Mouse (Mus musculus) embryo, embryonic 9.5 days (tissue): ENCODE results near the gene Olfr110.
"Not testable (repeated sequence)": the region's sequence is repeated elsewhere in the genome, so short reads cannot be mapped to it uniquely, and the experiment has no call there.

Experiments
- DNase-seq: peaks from one replicate; pipeline ENCODE4 v3.0.0-alpha.2; 2017; ENCODE audit errors: extremely low spot score

Olfr110 gene

DNA sequence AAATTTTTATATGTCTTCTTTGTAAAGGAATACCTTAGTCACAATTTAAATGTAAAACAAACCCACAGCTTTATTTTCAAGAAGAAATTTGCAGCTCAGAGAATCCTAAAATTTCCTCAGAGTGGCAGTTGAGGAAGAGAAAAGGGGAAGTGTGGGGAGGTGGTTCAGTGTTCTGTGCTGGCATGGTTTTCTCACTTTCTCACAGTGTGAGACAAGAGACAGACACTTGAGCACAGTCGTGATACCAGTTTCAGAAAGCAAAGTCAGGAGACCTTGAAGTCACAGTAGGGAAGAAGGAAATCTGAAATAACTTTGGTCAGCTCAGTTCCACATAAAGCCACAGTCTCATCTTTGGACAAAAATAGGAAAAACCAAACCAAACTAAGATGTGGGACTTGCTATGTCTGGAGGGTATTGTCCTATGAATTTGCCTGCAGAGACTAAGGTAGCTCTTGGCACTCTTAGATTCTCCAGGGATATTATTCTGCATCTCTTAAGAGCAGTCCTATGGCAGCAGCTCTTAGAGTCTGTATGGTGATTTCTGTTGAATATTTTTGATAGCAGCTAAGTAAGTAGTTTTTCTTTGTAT, at the start of gene Olfr110:
Olfr110 (plus strand) TSS at position 539 of the 589 bp plus-strand sequence.
- no peak for DNase-seq

DNA sequence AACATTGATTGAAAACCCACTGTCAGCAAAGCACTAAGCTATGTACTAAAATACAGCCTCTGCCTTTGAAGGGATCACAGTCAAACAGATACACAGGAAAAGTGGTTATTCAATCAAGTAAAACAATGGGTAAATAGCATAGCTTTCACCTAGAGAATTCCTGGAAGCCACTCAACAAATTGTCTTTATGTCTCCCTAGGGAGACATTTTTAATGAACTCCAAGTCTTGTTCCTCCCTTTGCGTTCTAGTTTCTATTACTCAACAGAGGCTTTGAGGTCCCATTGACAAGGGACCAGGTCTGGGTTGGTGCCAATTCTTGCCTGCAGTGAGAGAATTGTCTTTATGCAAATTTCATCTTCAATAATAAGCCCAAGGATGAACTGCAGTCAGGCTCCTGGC, 47.1 kb upstream of the Olfr110 start, which contains the start of gene Olfr108:
Olfr108 (plus strand) TSS at position 301 of the 400 bp plus-strand sequence.
- no peak for DNase-seq

DNA sequence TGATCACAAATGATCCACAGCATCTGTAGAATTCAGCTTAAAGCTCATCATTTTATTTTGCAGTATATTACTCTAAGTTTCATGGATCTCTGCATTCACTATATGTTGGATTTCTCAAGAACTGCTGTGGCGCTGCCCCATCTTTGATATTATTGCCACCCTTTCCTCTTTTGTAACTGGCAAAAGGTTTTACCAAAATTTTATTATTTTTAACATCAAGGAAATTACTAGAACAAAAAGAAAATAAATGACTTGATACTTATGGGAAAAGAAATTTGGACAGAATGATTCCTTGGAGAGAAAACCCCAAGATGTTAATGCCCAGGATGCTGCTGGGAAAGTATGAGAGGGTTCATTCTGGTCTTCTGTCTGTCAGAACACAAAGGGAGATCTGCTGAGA, 33.7 kb upstream of the Olfr110 start, which contains the start of gene Olfr109:
Olfr109 (plus strand) TSS at position 301 of the 400 bp plus-strand sequence.
- DNase-seq, result no peak

DNA sequence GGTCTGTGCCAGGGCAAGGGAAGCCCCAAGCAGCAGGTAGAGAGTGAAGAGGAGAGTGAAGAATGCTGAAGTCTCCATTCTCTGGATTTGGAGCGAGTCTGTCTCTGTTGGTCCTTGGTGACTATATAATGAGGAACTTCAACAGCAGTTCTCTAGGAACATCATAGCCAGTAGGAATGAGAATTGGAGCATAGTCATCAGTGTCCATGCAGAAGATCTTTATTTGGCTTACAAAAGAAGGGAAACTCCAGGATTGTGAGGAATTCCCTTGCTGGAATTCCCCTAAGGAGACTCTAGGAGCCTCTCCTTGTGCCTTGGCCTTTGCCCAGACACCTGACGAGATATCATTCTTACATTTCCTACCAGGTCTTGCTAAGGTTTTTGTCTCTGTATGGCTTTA, 8.8 kb upstream of the Olfr110 start, which contains the start of gene H2-M2:
H2-M2 (minus strand) TSS at position 101 of the 400 bp plus-strand sequence.
- DNase-seq, result no peak

DNA sequence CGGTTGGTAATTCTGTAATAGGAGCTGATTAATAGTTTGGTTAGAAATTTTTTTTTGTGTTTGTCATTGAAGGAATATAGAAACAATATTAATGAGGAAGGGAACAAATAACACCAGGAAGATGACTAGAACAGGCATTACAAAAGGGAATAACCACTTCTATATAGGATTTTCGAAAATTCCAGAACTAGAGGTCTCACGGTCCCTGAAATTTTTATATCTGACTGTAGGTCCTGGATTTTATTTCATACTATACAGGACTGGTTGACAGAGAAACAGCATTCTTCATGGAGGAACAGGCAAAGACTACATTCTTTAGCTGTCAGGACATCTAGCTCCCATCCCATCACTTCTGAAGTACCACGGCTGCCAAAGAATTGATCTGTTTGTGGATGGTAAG, 15.5 kb downstream of the Olfr110 start, which contains the start of gene Olfr111:
Olfr111 (plus strand) TSS at position 301 of the 400 bp plus-strand sequence.
- DNase-seq, result no peak

DNA sequence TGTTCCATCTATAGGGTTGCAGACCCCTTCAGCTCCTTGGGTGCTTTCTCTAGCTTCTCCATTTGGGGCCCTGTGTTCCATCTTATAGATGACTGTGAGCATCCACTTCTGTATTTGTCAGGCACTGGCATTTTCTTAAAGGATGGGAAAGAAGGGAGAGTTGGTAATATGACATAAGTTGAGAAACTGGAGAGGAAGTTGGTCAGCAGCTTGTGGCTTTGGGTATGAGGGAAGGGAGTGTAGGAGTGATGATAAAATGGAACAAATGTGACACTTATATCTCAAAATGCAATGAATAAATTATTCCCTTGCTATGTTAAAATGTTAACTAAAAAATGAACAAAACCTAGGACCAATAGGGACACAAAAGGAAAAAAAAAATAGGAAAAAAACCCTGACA, 32.3 kb downstream of the Olfr110 start:
- DNase-seq, result not testable (repeated sequence)

DNA sequence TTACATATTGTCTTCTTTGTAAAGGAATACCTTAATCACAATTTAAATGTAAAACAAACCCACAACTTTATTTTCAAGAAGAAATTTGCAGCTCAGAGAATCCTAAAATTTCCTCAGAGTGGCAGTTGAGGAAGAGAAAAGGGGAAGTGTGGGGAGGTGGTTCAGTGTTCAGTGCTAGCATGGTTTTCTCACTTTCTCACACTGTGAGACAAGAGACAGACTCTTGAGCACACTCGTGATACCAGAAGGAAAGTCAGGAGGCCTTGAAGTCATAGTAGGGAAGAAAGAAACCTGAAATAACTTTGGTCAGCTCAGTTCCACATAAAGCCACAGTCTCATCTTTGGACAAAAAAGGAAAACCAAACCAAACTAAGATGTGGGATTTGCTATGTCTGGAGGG, 33.2 kb downstream of the Olfr110 start:
- DNase-seq, result not testable (repeated sequence)

DNA sequence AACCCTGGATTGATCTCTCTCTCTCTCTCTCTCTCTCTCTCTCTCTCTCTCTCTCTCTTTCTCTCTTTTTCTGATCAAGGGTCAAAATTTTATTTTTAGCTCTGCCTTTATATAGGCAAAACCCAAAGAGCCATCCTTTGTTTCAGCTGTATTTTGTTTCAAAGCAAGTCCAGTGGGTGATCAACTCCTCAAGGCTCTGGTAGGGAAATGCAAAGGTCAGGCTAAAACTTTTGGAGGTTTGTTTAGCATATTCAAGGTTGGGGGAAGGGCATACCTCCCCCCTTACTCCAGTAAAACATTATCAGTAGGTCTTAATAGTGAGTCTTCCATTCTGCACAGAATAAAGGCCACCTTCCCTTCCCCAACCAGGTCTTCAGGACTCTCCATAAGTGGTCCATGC, 42.9 kb downstream of the Olfr110 start:
- no peak for DNase-seq

DNA sequence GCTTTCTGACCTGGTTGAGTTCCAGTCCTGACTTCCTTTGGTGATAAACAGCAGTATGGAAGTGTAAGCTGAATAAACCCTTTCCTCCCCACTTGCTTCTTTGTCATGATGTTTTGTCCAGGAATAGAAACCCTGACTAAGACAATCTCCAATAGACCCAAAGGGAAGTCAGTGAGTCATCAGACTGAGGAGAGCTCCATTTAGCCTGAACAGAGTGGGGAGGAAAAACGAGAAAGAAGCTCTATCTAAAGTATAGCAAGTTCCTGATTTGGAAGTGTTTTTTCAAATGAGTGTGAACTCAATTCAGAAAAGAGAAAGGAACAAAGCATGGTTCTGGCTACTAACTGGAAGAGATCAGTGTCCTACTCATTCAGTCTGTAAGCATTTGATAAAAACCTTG, 46.1 kb downstream of the Olfr110 start:
- DNase-seq, result not testable (repeated sequence)

DNA sequence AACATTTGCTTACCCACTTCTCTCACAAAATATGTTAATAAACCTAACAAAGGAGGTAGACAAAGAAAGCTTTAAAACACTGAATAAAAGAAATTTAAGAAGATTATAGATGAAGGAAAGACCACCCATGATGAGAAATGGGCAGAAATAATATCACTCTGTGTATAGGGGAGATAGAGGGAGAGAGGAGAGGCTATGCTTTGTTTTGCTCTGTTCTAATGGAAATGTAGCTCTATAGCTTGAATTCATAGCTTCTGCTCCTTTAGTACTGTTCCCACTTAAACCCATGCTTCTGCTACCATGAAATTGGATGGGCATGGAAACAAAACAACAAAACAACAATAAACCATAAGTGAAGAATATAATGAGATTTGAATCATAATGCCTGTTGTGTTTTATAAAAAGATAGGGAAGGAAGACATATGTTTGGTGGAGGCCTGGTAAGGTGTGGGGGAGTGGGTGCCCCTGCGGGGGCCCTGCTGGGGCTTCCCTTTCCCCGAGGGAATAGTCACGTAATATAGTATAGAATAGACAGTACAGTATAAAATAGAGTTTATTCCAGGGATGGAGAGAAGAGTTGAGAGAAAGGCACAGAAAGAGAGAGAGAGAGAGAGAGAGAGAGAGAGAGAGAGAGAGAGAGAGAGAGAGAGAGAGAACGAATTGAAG, 49.3 kb downstream of the Olfr110 start:
- DNase-seq, result no peak

DNA sequence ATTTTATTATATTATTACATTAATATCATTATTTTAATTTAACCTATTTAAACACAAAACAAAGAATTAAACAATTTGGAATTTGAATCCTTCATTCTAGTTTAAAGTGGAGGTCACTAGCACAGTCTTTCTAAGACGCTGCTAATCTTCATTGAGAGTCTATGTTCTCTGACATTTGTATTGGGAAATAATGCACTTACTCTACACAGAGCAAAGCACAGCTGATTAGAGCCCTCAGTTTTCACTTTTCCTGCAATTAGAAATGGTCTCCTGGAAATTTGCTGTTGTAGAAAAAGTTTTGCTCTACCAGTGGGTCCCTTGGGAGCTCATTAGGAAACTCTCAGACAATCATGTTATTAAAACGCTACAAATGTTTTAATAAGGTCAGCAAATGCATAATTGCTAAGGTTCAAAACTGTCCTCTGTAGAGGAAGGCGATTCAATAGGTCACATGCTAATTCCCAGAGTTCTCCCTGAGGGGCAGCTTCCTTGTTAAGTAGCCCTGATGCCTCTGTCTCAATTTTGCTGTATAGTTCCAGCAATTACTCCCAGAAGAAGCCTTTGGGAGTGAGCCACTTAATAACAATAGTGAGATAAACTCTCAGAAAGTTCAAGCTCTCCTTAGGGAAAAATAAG, 51.6 kb downstream of the Olfr110 start:
- no peak for DNase-seq
